Mouse (Mus musculus) liver, adult 2 months (tissue): ENCODE measurements around the gene Tmem205.

Experiments used
- CTCF ChIP-seq: fragments of 200-500 bp; IDR thresholded peaks from 2 replicates; pipeline ENCODE4 v1.5.1; 2011; ENCODE audit warnings: low read depth, low read length, control low read depth
- POLR2A ChIP-seq: fragments of 200-500 bp; IDR thresholded peaks from 2 replicates; pipeline ENCODE4 v1.6.1; 2011; ENCODE audit warnings: low read length, control low read depth; ENCODE audit not compliant: insufficient read depth; ENCODE audit errors: extremely low read depth

DNA sequence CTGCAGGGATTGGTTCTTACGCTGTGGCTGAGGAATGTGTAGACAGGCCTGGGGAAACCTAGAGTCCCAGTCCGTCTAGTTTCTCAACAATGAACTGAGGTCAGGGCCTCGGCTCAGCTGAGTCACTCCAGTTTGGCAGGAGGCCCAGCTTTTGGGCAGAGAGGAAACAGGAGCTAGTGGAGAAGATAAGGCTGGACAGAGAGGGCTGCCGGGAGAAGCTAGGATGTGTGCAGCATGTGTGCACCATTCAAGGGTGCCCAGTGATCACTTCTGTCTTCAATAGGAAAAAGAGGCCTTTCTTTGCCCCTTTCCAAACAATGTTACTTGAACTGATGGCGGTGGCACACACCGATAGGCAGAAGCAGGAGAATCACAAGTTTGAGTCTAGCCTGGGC, 3.3 kb downstream of the Tmem205 start:
- TF ChIP-seq CTCF (no peak), POLR2A (0 out of 2 replicates have a peak, but pooled peaks have one; percentile 21)
